Mouse (Mus musculus) gastrocnemius, postnatal 25 days (tissue): Measurements from ENCODE around the gene Nudt5. TPM values are rescaled to one million over a fixed set of nuclear protein-coding genes. Genes with fewer than 3 reads are reported as not detected.
A peak's percentile ranks its signal among the peaks of the same experiment; 100 is the strongest.
"Not testable (repeated sequence)": the region's sequence is repeated elsewhere in the genome, so short reads cannot be mapped to it uniquely, and the experiment has no call there.

ENCODE experiments used
- DNase-seq: peaks from one replicate; pipeline ENCODE4 v3.0.0; 2022
- long read RNA-seq, 2 experiments: library from polyadenylated mRNA; stranded (forward); transcript quantifications; one replicate each; pipeline ENCODE4 v2.0.0; 2021
- total RNA-seq, 2 experiments: library from RNA; stranded (reverse); gene quantifications; 1 replicate in 1 of 2; 2 replicates in 1 of 2; pipeline ENCODE4 v1.2.3; 2021

Nudt5 gene
- total RNA-seq = 1 to 10 TPM; 3.7 to 6.4 TPM
- long read RNA-seq, experiment 1, partial matches to known transcripts = 0 of 7 reads
- long read RNA-seq, experiment 1, other reads (novel, unspliced or antisense) = 7 of 7 reads
- long read RNA-seq, experiment 2, partial matches to known transcripts = 0 of 3 reads
- long read RNA-seq, experiment 2, other reads (novel, unspliced or antisense) = 3 of 3 reads

- peak; percentile 85 for DNase-seq
Measured at GRCm38 (mm10) chr2:5844873-5845631, at the start of gene Nudt5, which contains the start of gene Cdc123. Gene Nudt5 (plus strand): TSS chr2:5845019. Gene Cdc123 (minus strand): TSS chr2:5845164.

- no peak for DNase-seq
Measured at GRCm38 (mm10) chr2:5797816-5798672, 46.8 kb upstream of the Nudt5 start.

- no peak for DNase-seq
Measured at GRCm38 (mm10) chr2:5801182-5801640, 43.6 kb upstream of the Nudt5 start.

DNA sequence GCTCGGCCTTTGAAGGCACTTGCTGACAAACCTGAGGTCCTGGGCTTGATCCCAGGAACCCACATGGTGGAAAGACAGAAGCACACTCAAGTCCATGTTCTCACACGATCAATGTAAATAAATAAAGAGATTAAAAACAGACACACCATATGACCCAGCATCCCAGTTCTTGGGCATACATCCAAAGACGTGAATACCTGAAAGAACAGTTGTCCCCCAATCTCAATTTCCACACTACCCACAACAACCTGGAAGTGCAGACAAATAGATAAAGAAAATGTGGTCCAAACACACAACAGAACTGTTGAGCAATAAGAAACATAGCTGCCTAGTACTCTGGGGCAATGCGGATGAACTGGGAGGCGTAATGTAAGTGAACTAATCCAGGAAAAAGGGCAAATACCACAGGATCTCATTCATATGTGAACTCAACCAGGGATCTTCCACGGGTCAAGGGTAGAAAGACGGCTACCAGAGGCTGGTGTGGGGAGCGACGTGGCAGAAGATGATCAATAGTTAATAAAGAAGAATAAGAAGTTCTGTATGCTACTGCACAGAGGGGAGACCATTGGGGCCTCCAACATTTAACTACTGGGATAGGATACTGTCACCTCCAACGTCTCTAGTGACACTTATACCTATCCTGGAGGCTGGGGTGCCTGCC, 42.8 kb upstream of the Nudt5 start:
- no peak for DNase-seq

- no peak for DNase-seq
Measured at GRCm38 (mm10) chr2:5804440-5805045, 40.3 kb upstream of the Nudt5 start.

- no peak for DNase-seq
Measured at GRCm38 (mm10) chr2:5805228-5805627, 39.6 kb upstream of the Nudt5 start.

DNA sequence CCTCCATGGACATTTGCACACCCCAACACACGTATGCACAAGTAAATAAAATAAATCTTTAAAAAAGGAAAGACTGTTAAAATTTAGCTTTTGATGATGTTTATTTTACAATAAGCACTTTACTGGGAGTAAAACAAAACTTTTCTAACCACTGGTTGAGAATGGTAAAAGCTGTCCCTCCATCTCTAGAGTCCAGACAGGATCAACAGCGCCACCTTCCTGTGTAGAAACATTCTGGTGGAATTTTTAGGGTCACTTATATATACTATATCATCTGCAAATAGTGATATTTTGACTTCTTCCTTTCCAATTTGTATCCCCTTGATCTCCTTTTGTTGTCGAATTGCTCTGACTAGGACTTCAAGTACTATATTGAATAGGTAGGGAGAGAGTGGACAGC, 38.6 kb upstream of the Nudt5 start:
- DNase-seq = not testable (repeated sequence)

DNA sequence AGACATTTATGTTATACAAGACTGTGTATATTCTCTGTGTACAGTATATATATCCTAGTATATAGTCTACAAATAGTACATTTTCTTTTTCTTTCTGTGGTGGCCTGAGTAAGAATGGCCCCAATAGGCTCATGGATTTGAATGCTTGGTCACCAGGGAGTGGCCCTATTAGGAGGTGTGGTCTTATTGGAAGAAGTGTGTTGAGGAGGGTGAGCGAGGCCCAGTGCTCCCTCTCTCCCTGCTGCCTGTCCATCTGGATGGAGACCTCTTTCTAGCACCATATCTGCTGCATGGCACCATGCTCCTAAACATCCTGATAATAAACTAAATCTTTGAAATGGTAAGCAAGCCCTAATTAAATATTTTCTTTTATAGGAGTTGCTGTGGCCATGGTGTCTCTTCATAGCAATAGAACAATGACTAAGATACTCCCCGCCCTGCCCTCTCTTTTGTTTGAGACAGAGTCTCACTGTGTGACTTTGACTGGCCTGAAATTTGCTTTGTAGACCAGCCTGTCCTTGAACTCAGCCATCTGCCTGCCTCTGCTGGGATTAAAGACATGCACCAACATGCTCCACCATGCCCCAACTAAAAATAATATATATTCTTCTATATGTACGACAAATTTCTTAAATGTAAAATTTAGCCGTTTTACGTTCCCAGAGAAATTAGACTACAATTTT, 34.6 kb upstream of the Nudt5 start:
- DNase-seq = no peak

DNA sequence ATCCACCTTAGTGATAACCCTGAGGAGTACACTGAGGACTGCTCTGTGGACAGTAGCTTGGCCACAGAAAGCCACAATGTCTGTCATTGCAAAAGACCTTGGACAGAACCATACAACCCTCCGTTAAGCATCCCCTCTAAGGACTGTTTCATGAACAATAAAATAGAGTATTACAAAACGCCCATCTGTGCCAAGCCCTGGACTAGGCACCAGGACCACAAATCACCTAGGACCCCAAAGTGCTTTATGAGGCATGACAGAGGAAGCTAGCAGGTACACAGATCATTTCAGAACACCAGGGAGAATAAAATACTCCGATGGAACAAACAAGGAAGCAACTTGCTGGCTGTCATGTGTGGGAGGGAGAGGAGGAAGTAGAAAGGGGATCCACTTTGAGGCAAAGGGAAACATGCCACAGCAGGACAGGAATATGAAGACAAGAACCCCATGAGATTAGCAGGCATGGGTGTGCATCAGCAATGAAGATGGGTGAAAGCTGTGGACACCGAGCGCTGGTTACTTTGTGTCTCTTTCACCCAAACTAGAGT, 33.5 kb upstream of the Nudt5 start:
- no peak for DNase-seq

DNA sequence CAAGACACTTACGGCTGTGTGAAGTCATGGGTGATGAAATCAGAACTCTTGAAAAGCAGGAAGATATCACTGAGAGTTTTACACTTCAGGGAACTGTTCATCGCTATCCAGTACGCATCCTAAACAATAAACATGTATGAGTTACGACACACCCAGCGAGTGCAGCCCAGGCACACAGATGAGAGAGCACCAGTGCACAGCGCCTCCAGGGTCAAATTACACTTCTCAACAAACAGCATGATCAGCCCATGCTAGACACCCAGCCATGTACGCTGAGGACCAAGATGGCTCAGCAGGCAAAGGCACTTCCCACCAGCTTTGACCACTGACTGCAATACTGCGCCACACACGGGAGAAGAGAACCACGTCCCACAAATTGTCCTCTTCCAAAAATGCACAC, 23.6 kb upstream of the Nudt5 start:
- DNase-seq = no peak

- no peak for DNase-seq
Measured at GRCm38 (mm10) chr2:5822449-5822848, 22.4 kb upstream of the Nudt5 start.

- no peak for DNase-seq
Measured at GRCm38 (mm10) chr2:5824213-5824612, 20.6 kb upstream of the Nudt5 start.

GRCm38 (mm10) chr2:5824685-5825084, 20.1 kb upstream of the Nudt5 start:
- DNase-seq = no peak

- no peak for DNase-seq
Measured at GRCm38 (mm10) chr2:5825265-5825913, 19.4 kb upstream of the Nudt5 start.

GRCm38 (mm10) chr2:5840815-5841214, 4.0 kb upstream of the Nudt5 start:
- no peak for DNase-seq

GRCm38 (mm10) chr2:5844181-5844872, 492 bp upstream of the Nudt5 start:
- no peak for DNase-seq

DNA sequence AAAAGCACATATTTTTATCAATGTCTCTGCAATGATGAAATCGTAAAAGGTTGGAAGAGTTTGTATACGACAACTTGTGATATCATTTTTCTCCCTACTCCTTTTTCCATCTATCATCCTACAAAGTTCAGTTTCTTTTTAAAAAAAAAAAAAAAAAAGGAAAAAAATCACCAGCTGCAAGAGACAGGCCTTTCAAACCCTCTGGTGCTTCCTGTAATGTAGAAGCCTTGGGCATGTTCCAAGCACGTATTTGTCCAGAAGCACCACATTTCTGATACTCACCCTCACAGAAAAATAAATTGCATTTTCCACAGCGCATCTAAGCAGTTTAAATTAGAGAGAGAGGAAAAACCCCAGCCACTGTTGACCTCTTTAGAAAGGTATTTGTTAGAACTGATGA, 1.0 kb downstream of the Nudt5 start:
- no peak for DNase-seq

GRCm38 (mm10) chr2:5851116-5851515, 6.3 kb downstream of the Nudt5 start:
- no peak for DNase-seq

DNA sequence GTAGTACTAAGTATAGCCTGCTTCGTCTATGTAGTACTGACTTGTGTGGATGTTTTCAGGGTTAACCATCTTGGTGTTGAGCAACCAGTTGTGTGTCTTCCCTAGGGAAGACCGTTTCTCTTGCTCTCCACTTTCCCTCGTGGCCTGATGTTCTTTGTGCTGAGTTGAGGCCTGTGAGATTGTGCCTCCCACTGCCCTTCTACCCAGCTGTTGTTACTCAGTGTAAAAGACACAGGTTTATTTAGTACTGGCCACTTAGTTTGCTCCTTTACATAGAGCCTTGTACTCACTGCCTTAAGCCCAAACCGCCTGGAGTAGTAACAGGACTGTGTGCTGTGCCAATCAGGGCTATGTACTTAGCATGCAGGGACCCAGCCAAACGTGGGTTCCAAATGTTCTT, 7.0 kb downstream of the Nudt5 start:
- no peak for DNase-seq

- DNase-seq = no peak
Measured at GRCm38 (mm10) chr2:5862834-5863233, 18.0 kb downstream of the Nudt5 start, which contains the start of gene Gm13199. Gene Gm13199 (minus strand): TSS chr2:5862934.
